Mouse (Mus musculus) lung, embryonic 16.5 days (tissue): ENCODE measurements at regions not wholly inside any gene's neighbourhood (a gene's known extent, or its start where the extent isn't known, plus 50 kb on each side); places are given as distances from the start of the nearest gene placed in this dataset.
A peak's percentile ranks its signal among the peaks of the same experiment; 100 is the strongest.

ENCODE experiments used
- ATAC-seq: fragments of 200-750 bp; cut with Nextera tagmentation; 2 replicates; pipeline ENCODE4 v1.8.0; 2017; ENCODE audit warnings: low read depth, mild to moderate bottlenecking, moderate library complexity
- H3K27ac ChIP-seq: fragments of 300-500 bp; sonication (generic); 2 replicates; pipeline ENCODE4 v1.5.1; 2014; ENCODE audit warnings: mild to moderate bottlenecking, control low read depth, low read length
- H3K27me3 ChIP-seq: fragments of 300-500 bp; sonication (generic); 2 replicates; pipeline ENCODE4 v1.6.1; 2014; ENCODE audit warnings: low read depth, low read length, mixed read lengths; ENCODE audit not compliant: control insufficient read depth, insufficient read depth
- H3K36me3 ChIP-seq: fragments of 300-500 bp; sonication (generic); 2 replicates; pipeline ENCODE4 v1.6.1; 2014; ENCODE audit warnings: low read length; ENCODE audit not compliant: control insufficient read depth, insufficient read depth
- H3K4me1 ChIP-seq: fragments of 300-500 bp; sonication (generic); replicated peaks from 2 replicates; pipeline ENCODE4 v1.6.1; 2014; ENCODE audit warnings: low read length, mixed read lengths; ENCODE audit not compliant: control insufficient read depth, insufficient read depth
- H3K4me2 ChIP-seq: fragments of 300-500 bp; sonication (generic); 2 replicates; pipeline ENCODE4 v1.6.1; 2014; ENCODE audit warnings: low read depth, low read length, control low read depth
- H3K4me3 ChIP-seq: fragments of 300-500 bp; sonication (generic); 2 replicates; pipeline ENCODE4 v1.5.1; 2014; ENCODE audit warnings: mild to moderate bottlenecking, low read length, control low read depth
- H3K9ac ChIP-seq: fragments of 300-500 bp; sonication (generic); 2 replicates; pipeline ENCODE4 v1.6.1; 2014; ENCODE audit warnings: low read length, control low read depth
- H3K9me3 ChIP-seq: fragments of 300-500 bp; sonication (generic); 2 replicates; pipeline ENCODE4 v1.6.1; 2016; ENCODE audit warnings: low read length; ENCODE audit not compliant: control insufficient read depth
- WGBS: fragments of 180-500 bp; shearing (Covaris S2); extraction: QIAGEN DNeasy Blood & Tissue Kit; methylation state at CpG from one replicate; pipeline ENCODE4 v1.1.7; 2014; 5-methylcytosine and 5-hydroxymethylcytosine counted together

- ATAC-seq = no peak
- Histone ChIP-seq H3K4me3 (no peak overlapping the region), H3K9ac (no peak overlapping the region), H3K27ac (no peak overlapping the region), H3K9me3 (no peaks in the 10 kb centered on the region), H3K36me3 (no peaks in the 10 kb centered on the region), H3K4me2 (no peak overlapping the region), H3K27me3 (no peaks in the 10 kb centered on the region), H3K4me1 (no peaks in the 10 kb centered on the region)
- 79% methylated on average over 3 of the region's 3 CpGs for WGBS
These were observed 120.8 kb upstream of the Rgmb start for GRCm38 (mm10) chr17:15951641-15952040.

GRCm38 (mm10) chr17:15949753-15950152 lies 118.9 kb upstream of the Rgmb start:
- no peak overlapping the region for H3K27ac ChIP-seq
- H3K9me3 ChIP-seq = no peaks in the 10 kb centered on the region
- ATAC-seq = no peak
- no peaks in the 10 kb centered on the region for H3K27me3 ChIP-seq
- 34% methylated on average over 6 of the region's 6 CpGs for WGBS
- no peaks in the 10 kb centered on the region for H3K4me1 ChIP-seq
- no peaks in the 10 kb centered on the region for H3K36me3 ChIP-seq
- H3K4me2 ChIP-seq = no peak overlapping the region
- H3K4me3 ChIP-seq = no peak overlapping the region
- no peak overlapping the region for H3K9ac ChIP-seq

GRCm38 (mm10) chr17:15942378-15942777 lies 111.5 kb upstream of the Rgmb start:
- H3K27ac ChIP-seq = no peak overlapping the region
- no peaks in the 10 kb centered on the region for H3K36me3 ChIP-seq
- H3K4me1 ChIP-seq = no peaks in the 10 kb centered on the region
- no peak for ATAC-seq
- H3K4me3 ChIP-seq = no peak overlapping the region
- H3K9me3 ChIP-seq = no peaks in the 10 kb centered on the region
- H3K9ac ChIP-seq = no peak overlapping the region
- no peaks in the 10 kb centered on the region for H3K27me3 ChIP-seq
- 65% methylated on average over 4 of the region's 4 CpGs for WGBS
- H3K4me2 ChIP-seq = no peak overlapping the region

- no peaks in the 10 kb centered on the region for H3K36me3 ChIP-seq
- WGBS = 31% methylated on average over 4 of the region's 4 CpGs
- H3K9me3 ChIP-seq = no peaks in the 10 kb centered on the region
- H3K4me2 ChIP-seq = no peak overlapping the region
- no peak overlapping the region for H3K4me3 ChIP-seq
- peak; percentile 31 for ATAC-seq
- no peak overlapping the region for H3K9ac ChIP-seq
- H3K27me3 ChIP-seq = no peaks in the 10 kb centered on the region
- H3K27ac ChIP-seq = no peak overlapping the region
- no peaks in the 10 kb centered on the region for H3K4me1 ChIP-seq
These were observed 87.8 kb upstream of the Rgmb start for GRCm38 (mm10) chr17:15918609-15919008.

- Histone ChIP-seq H3K4me1 (no peaks in the 10 kb centered on the region), H3K4me3 (no peak overlapping the region), H3K4me2 (no peak overlapping the region), H3K9ac (no peak overlapping the region), H3K27ac (no peak overlapping the region), H3K36me3 (no peaks in the 10 kb centered on the region), H3K27me3 (no peaks in the 10 kb centered on the region), H3K9me3 (no peaks in the 10 kb centered on the region)
- 73% methylated on average over 7 of the region's 7 CpGs for WGBS
- ATAC-seq = no peak
These were observed 68.0 kb upstream of the Rgmb start for GRCm38 (mm10) chr17:15898689-15899419.

GRCm38 (mm10) chr17:15895968-15896367 lies 65.1 kb upstream of the Rgmb start:
- no peaks in the 10 kb centered on the region for H3K4me1 ChIP-seq
- WGBS = 73% methylated on average over 3 of the region's 3 CpGs

GRCm38 (mm10) chr17:15891896-15892675 lies 61.2 kb upstream of the Rgmb start:
- H3K9me3 ChIP-seq = no peaks in the 10 kb centered on the region
- no peak overlapping the region for H3K4me3 ChIP-seq
- no peak for ATAC-seq
- H3K4me1 ChIP-seq = no peaks in the 10 kb centered on the region
- H3K4me2 ChIP-seq = no peak overlapping the region
- no peaks in the 10 kb centered on the region for H3K27me3 ChIP-seq
- no peak overlapping the region for H3K9ac ChIP-seq
- no peak overlapping the region for H3K27ac ChIP-seq
- 72% methylated on average over 4 of the region's 4 CpGs for WGBS
- no peaks in the 10 kb centered on the region for H3K36me3 ChIP-seq

More at GRCm38 (mm10) chr17:15895968-15896367, 65.1 kb upstream of the Rgmb start:
- ATAC-seq = no peak
- no peak overlapping the region for H3K9ac ChIP-seq
- H3K27me3 ChIP-seq = no peaks in the 10 kb centered on the region
- H3K4me3 ChIP-seq = no peak overlapping the region
- no peaks in the 10 kb centered on the region for H3K36me3 ChIP-seq
- no peak overlapping the region for H3K4me2 ChIP-seq
- H3K9me3 ChIP-seq = no peaks in the 10 kb centered on the region
- no peak overlapping the region for H3K27ac ChIP-seq

- ATAC-seq = no peak
These were observed 59.8 kb upstream of the Rgmb start for GRCm38 (mm10) chr17:15890595-15891140.

GRCm38 (mm10) chr17:15882803-15883202 lies 52.0 kb upstream of the Rgmb start:
- 28% methylated on average over 7 of the region's 7 CpGs for WGBS
- Histone ChIP-seq H3K4me1 (peaks cover 2% of the 10 kb centered on the region; the same call in 1 of the 2 replicates), H3K9ac (no peak overlapping the region), H3K9me3 (no peaks in the 10 kb centered on the region), H3K27ac (peak overlapping the region; percentile 16; the same call in 1 of the 2 replicates), H3K27me3 (no peaks in the 10 kb centered on the region), H3K36me3 (no peaks in the 10 kb centered on the region), H3K4me3 (no peak overlapping the region), H3K4me2 (peak overlapping the region; percentile 7; the same call in 1 of the 2 replicates)
- ATAC-seq = peak; percentile 68; the same call in 1 of the 2 replicates

More at GRCm38 (mm10) chr17:15890595-15891140, 59.8 kb upstream of the Rgmb start:
- H3K27ac ChIP-seq = no peak overlapping the region
- no peaks in the 10 kb centered on the region for H3K36me3 ChIP-seq
- no peak overlapping the region for H3K4me2 ChIP-seq
- H3K4me3 ChIP-seq = no peak overlapping the region
- WGBS = 94% methylated on average over 4 of the region's 4 CpGs
- H3K9ac ChIP-seq = no peak overlapping the region
- H3K4me1 ChIP-seq = no peaks in the 10 kb centered on the region
- H3K9me3 ChIP-seq = no peaks in the 10 kb centered on the region
- H3K27me3 ChIP-seq = no peaks in the 10 kb centered on the region
